Mouse (Mus musculus) adrenal gland, postnatal 25 days (tissue): ENCODE data around the gene Ccdc43. TPM values are rescaled to one million over a fixed set of nuclear protein-coding genes. Genes with fewer than 3 reads are reported as not detected.
"Not testable (repeated sequence)": the region's sequence is repeated elsewhere in the genome, so short reads cannot be mapped to it uniquely, and the experiment has no call there.

ENCODE experiments used
- DNase-seq: peaks from one replicate; pipeline ENCODE4 v3.0.0; 2021; ENCODE audit warnings: mixed read lengths
- long read RNA-seq: library from polyadenylated mRNA; stranded (forward); transcript quantifications from one replicate; pipeline ENCODE4 v2.0.0, GENCODE M21; 2021
- total RNA-seq: library from RNA; stranded (reverse); gene quantifications from 2 replicates; pipeline ENCODE4 v1.2.3, GENCODE M21; 2021

Gene Ccdc43
- total RNA-seq: 23.3 and 29.1 TPM in 2 replicates
- long read RNA-seq, transcript Ccdc43-201 (5 exons, 2,366 nt): major isoform, 36 of 42 reads
- long read RNA-seq, partial matches to known transcripts: 0 of 42 reads
- long read RNA-seq, other reads (novel, unspliced or antisense): 3 of 42 reads

DNA sequence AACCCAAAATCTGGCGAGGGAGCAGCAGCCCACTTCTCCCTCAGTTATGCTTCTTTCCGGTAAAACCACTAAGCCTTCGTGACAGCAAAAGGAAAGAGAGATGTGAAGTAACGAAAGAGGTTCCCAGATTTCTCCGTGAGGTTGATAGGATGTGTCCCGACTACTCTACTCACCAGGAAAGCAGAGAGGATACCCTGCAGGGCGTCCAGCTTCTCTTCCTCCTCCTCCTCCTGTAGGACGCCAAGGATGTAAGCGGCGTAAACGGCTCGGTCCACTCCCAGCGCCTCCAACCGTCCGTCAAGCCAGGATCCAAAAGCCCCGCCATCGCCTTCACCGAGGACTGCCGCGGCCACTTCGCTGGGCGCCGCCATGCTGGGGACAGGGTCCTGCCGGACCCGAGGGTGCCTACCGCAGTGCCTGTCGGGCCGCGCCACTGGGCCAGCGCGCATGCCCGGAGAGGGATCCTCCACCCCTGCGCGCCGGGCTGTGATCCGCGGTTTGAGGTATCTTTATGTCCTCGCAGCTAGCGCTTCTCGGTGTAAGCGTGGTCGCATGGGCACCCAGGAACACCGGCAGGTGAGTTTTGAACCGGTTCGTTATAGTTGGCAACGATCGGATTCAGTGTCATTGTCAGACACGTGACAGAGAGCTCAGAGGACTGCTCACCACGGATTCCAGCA, at the start of gene Ccdc43:
Ccdc43 (minus strand) TSS at position 445 of the 680 bp plus-strand sequence.
- peak; percentile 93 for DNase-seq

DNA sequence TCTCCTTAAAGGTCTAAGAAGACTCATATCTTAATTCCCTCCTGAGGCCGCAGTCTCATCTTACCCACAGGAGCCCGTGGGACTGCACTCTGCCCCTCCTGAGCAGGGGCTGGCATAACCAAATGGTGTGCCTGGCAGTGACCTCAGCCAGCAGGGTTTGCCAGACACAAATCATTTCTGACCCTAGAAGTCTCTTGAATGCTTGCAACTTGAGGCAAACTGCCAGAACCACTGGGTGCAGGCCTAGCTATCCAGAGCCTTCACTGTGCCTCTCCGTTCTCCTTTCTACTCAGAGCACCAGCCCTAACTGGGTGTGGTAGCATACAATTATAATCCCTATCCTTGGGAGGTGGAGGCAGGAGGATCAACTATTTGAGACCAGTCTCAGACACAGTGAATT, 47.2 kb upstream of the Ccdc43 start:
- DNase-seq: no peak

DNA sequence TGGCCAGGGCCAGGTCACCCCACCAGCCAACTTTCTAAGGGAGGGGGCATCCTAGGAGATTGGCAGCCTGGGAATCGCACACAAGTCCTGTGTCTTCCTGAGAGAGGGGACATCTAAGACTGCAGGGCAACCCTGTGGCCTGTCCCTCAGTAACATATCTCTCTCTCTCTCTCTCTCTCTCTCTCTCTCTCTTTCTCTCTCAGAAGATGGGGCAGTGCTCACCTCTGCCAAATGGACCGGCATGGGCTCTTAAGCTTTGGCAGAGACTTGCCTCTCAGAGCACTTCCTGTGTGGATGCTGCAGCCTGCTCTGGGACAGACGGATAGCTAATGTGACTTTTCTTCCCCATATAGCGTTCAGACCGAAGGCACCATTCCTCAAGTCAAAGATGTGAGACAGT, 45.3 kb upstream of the Ccdc43 start:
- DNase-seq: no peak

DNA sequence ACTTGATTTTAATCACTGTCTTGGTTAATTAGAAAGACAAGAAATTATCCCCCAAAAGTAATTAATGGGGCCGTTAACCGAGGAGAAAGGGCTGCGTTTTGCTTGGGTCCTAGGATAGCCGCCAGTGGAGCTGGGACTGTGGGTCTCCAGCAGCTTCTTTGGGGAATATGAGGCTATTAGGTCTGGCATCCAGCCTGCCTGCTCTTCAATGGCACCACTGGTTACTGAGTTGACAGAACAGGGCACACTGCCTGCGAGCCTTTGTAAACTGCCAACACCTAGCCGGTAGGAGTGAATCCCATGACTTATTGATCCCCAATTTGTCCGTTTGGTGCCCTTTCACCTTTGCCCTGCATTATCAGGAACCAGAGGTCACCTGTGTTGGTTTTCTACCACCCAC, 44.5 kb upstream of the Ccdc43 start:
- DNase-seq: no peak

DNA sequence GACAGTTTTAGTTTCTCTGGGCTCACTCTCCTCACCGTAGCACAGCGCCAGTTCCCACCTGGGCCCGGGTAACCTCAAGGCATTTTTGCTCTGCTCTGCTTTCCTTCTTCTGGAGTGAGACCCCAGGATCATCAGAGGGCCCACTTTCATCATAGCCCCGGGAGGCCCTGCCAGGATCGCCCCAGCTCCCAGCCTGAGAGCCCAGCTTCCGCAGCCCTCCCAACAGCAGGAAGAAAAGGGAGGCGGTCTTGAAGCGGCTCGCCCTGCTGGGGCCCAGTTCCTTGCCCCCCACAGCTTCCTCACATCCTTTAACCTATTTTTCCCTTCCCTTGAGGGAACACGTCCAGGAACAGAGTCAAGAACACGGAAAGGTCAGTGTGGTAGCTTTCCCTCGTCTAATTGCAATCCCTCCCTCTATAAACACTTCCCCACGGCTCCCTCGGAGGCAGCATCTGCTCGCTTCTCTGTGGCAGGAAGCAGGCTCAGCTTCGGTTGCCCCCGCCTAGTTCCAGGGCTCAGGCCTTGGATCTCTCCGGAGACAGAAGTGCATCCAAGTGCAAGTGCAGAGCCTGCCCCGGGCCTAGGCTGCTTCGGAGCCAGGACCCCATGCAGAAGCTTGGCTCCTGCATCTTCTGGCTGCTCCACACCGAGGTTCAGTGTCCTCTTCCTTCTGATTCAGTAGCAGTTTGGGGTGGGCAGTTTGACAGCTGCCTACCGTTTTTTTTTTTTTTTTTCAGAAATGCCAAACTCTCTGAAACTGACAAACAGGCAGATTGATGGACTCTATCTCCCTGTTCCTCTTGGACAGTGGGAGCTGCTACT, 43.8 kb upstream of the Ccdc43 start:
- DNase-seq: no peak

DNA sequence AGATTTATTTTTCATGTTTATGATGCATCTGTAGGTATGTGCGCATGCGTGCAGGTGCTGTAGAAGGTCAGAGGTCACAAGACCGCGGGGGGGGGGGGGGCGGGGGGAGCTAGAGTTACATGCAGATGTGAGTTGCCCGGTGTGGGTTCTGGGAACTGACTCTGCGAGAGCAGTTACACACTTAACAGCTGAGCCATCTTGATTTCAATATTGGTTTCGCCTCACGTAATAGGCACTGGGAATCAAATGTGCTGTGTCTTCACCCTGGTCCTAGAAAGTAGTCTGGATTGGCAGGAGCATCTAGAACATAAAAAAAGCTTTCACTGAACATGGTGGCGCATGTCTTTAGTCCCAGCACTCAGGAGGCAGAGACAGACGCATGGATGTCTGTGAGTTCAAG, 43.1 kb upstream of the Ccdc43 start:
- no peak for DNase-seq

DNA sequence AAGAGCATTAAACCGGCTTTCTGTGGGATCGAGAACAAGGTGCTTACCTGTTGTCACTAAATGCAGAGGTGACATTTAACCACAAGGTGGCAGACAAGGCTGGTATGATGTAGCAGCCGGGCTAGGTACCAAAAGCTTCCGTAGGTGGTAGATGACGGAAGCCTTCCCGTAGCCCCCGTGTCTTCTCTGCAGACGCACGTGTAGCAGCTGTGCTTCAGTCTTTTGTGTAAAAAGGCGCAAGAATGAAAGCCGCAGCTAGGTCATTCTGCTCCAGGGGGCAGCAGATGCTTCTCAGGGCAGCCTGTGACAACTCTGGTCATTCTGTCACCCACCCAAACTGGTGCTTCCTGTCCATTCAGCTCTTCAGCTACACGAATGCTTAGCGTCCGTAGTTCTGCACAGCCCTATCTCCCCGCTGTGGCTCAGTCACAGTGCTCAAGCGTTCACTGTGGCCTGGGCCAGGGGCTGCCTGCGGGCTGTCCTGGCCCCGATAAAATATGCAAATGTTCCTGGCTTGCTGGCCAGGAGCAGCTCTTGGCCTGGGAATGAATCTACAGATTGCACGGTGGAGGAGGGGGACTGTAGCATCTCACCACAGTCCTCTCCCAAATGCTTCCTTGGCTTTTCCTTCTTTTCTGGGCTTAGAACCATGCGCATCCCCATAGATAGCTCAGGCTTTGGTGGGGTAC, 41.8 kb upstream of the Ccdc43 start:
- DNase-seq: peak; percentile 32

DNA sequence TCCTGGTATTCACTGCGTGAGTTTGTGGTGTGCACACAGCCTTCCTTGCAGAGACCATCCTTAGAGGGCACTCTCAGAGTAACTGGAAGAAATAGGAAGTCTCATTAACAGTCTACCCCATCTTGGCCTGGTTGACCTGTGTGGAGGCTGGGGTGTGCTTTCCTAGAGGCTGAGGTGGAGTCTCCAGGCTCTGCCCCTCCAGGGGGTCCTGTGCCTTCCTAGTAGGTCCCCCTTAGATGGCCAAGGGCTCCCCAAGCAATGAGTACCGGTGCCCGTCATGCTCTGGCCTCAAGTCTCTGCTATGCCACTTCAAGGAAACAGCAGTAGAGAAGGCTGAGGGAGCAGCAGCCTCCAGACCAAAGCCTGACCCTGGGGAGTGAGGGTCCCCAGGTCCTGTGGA, 40.5 kb upstream of the Ccdc43 start:
- DNase-seq: no peak

DNA sequence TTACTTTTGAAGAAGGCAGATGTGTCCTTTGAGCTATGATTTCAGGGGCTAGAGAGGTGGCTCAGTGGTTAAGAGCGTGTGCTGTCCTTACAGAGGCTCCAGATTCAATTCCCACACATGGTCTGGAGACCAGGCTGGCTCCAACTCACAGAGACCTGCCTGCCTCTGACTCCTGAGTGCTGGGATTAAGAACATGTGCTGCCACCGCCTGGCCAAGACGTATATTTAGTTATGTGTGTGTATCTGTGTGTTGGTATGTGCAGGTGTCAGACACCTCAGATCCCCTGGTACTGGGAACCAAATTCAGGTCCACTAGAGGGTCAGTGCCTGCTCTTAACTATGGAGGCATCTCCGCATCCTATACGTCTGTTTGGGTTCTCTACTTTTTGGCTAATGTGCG, 37.4 kb upstream of the Ccdc43 start:
- DNase-seq: no peak

DNA sequence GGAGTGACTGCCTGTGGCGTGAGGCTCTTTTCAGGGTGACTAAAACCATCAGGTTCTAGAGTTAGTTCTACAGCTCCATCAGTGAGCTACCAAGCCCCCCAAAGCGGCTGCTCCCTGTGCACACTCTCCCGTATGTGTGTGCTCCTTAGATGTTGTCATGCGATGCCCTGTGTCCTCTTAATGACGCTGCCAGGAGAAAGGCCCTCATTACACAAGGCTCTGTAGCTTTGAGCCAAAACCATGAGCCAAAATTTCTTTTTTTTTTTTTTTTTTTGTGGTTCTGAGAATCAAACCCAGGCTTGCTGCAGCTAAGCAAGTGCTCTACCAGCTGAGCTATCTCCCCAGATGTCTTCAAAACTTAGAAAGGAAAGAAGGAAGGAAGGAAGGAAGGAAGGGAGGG, 35.6 kb upstream of the Ccdc43 start:
- no peak for DNase-seq

DNA sequence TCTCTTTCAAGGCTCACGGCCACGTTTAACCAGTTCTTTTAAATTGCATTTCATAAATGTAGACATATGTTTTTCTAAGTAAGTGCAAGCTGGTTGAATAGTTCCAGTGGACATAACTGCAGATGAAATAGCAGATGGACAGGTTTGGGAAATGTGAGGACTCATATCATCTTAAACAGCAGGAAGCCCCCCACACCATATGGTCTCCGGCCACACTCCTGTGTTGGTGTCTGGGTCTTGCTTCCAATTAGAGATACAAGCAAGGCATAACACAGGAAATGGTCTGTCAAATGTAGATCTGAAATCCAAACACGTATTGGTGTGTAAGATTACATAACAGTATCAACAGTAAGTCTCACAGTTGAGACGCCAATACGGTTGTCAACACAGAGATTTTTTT, 33.8 kb upstream of the Ccdc43 start:
- no peak for DNase-seq

DNA sequence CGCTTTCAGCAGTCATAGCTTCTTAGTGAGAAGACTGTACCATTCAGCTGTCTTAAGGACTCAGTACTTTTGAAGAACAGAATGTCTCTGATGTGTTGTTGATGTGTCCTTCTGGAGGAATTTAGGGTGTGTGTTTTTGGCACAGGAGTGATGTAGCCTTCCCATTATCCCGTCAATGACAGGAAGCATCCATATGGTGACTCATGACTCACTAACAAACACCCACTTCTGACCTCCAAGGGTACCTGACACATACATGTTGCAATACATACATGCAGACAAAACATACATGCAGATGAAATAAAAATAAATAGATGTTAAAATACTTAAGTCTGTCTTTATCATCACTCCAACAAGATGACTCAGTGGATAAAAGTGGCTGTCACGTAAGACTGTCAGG, 32.3 kb upstream of the Ccdc43 start:
- DNase-seq: no peak

DNA sequence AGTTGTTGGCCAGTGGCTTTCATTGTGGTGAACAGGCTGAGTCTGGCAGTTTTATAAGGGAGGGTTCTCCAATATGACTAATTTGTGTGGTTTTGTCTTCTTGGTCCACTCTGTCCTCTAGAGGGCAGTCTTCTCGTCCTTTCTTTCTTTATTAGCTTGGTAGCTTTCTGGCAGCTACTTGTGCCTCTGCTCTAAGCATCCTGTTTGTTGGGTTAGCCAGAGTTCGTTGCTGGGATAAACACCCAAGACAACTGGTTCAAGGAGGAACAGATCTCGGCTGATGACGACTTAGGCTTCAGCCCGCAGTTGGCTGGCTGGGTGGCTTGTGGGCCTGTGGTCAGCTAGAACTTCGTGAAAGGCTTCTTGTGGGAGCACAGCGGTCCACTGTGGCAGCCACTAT, 31.0 kb upstream of the Ccdc43 start:
- no peak for DNase-seq

DNA sequence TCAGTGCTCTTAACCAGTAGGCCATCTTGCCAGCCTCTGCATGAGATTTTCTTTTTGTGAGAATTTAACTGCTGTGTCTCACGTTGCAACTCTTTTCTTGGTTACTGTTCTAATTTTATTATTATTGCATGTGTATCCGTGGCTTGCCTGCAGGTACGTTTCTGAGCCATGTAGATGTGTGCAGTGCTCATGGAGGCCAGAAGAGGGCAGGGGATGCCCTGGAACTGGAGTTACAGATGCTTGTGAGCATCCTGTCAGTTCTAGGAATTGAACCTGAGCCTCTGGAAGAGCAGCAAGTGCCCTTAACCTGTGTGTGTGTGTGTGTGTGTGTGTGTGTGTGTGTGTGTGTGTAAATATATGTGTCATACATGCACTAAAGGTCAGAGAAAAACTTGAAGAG, 28.0 kb upstream of the Ccdc43 start:
- peak; percentile 9 for DNase-seq

DNA sequence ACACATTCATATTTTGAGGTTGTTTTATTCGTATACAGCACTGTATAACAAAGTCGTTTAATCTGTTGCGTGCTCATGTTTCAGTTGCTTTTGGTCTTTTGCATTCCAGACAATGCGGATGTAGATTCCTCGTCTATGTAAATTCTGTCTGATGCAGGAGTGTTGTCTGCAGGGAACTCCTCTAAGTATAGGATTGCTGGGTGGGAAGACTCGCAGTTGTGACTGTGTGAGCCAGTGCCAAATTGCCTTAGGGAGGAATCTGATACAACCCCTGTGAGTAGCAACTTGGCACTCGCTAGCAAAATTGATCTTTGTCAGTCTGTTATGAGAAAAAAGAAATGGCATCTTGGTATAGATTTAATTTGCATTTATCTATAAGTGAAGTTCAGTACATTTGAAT, 18.6 kb upstream of the Ccdc43 start:
- DNase-seq: no peak

DNA sequence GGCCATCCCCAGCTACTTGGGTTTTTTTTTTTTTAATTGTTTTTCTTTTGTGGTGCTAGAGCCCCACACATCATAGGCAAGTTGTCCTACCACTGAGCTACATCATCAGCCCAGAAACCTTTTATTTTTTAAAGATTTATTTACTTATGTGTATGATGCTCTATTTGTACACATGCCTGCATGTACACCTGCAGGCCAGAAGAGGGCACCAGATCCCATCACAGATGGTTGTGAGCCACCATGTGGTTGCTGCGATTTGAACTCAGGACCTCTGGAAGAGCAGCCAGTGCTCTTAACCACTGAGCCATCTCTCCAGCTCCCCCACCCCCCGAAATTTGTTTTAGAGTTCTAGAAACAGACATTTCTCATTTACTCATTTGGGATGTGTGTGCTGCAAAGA, 17.0 kb upstream of the Ccdc43 start:
- DNase-seq: not testable (repeated sequence)

DNA sequence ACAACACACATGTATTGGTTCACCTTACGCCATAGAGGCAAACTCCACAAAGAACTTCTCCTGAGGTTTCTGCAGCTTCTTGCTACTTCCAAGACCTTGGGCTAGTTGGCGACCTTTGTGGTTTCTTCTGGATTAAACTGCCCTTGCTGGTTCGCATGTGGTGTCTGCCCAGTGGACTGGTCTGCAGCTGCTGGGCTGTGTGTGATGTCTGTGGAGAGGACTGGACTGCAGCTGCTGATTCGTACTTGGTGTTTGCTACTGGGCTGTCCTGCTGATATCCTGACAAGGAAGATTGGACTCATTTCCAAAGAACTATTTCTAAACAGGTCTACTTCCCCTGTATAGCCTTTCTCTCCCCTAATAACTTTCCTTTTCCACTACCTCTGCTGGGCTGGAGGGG, 14.8 kb upstream of the Ccdc43 start:
- no peak for DNase-seq

DNA sequence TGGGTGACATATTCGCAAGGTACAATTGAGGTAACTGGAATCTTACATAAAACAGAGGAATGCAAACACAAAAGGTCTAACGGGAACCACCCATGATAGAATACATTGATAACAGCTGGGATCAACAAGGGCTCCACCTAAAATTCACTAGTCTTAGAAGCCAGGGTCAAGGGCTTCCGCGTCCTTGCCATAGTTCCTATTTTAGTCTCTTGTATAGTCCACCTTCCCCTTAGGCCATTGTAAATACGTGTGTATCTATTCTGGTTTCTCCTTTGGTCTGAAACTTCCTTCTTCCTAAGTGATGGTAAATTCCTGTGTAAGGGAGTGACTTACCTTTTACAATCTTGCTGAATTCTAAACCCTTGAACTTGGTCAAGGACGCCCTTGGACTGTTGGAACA, 4.6 kb upstream of the Ccdc43 start:
- DNase-seq: not testable (repeated sequence)

DNA sequence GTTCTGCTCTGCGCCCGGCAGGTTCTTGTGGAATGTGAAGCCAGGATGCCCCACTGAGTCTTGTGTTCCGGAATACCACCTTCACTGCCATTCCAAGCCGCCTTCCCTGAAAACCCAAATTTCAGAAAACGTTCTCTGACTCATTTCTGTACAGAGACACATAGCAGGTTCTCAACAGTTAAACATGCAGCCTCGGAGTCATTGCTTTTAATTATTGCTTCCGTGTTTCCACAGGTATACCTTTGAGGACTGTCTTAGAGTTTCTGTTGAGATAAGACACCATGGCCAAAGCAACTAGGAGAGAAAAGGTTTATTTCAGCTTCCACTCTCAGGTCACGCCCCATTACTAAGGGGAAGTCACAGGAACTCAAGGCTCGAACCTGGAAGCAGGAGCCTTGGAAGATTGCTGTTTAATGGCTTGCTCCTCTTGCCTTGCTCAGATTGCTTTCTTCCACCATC, 465 bp upstream of the Ccdc43 start:
- no peak for DNase-seq

DNA sequence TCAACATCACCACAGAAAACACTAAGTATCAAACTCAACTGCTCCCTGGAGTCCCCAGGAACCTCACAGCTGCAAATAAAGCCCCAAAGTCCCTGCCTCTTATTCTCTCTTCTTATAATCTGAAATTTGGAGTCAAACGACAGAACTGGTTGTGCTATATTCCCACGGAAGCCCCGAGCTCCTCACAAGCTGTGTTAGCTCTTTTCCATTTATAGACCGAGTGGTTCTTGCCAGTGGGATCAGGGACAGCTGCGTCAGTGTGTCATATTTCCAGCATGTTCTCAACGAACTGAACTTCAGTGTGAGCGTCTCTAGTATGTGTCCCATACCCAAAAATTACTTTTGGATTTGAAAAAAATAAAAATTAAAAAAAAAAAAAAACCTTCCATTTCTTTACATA, 2.3 kb downstream of the Ccdc43 start:
- DNase-seq: no peak

DNA sequence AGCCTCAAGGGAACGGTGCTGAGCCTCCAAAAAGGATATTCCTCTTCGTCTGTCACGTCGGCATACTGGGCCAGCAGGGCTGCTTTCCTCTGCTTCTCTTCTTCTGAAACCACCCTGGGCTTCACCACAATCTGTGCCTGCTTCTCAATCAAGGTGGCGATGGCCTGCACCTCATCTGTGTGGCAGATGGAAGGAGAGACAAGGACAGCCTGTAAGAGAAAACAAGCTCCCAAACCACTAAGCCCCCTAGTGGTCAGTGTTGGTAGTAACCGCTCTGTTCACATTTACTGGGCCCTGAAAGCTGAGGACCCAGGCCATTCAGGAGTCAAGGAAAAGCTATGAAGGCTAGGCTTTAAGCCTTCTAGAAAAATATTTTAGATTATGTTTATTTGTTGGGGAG, 7.4 kb downstream of the Ccdc43 start:
- peak; percentile 45 for DNase-seq

DNA sequence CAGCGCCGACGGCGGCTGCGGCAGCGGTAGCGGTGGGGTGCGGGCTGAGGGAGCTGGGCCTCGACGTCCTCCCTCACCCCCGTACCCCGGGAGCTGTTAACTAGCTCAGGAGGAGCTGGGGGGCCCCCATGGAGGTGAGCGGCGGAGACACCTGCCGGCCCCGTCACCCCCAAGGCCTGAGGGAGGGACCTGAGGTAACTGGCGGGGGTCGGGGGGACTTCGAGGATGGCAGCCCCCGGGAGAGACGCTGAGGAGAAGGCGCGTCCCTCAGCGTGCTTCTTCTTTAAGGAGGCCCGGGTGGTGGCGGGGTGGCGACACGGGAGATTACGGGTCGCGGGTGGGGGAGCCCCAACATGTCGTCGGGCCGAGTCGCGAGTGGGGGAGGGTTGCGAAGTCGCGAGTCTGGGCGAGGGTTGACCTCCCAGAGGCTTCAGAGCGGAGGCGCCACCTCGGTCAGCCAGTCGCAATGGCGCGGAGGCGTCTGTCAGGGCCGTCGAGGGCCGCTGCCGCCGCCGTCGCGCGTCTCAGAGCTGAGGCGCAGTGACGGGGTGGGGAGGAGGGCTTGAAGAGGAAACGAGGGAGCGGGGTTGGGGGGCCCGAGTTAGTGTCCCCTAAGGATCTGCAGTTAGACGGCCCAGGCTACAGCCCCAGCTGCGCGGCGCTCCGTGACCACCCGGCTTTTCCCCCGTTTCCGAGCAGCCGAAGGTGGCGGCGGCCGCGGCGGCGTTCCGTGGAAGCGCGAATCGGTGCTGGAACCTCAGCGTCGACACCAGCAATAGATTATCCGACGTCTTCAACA, 31.7 kb downstream of the Ccdc43 start:
- DNase-seq: no peak
